Mouse (Mus musculus): Measurements from ENCODE around the gene Rpp40.

DNA sequence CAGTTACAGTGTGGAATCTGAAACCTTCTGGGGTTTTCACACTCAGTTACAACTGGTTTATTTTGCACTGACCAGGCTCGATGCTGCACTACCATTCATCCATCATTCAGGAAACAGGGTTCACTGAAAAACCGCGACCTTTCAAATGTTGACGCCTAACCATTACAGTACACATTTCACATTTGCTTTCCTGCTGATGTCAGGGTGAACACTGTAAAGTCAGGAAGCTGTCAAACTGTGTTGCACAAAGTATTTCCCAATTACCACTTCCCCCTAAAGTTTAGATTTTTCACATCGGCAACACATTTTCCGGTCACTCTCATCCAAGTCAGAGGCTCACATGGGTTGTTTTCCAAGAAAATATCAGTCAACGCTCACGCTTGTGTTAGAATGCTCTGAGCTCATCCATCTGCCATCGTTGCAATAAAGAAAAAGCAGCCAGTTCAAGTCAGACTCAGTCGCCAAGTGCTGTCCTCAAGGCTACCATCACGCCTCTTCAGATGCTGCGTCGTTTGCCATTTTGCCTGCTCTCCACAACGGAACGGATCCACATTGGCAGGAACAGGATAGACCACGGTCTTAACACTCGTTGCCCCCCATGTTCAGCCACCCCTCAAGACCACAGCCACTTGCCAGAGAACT, 43.8 kb upstream of the Rpp40 start:
- TF ChIP-seq ZKSCAN1 (IDR thresholded peaks at IDR 0.05; ENCODE audit: borderline replicate concordance, low read depth, low read length) (no peak), POLR2A (IDR thresholded peaks at IDR 0.05; ENCODE audit: low read depth, low read length) (no peak), CTCF (conservative IDR thresholded peaks at IDR 0.05 in 1 of 2, IDR thresholded peaks at IDR 0.05 in 1 of 2; ENCODE audit: low read depth in 2 of 2, low read length in 2 of 2) (no peak)
